Mouse (Mus musculus): ENCODE data around the gene Med6. TPM values are rescaled to one million over a fixed set of nuclear protein-coding genes. Genes with fewer than 3 reads are reported as not detected.

Gene Med6
- 10 to 100 TPM; 12.8 TPM for total RNA-seq (2021)
- long read RNA-seq, experiment 1, transcript Med6-204 (8 exons, 1,059 nt) = major isoform, 15 of 15 reads
- long read RNA-seq, experiment 1, partial matches to known transcripts = 0 of 15 reads
- long read RNA-seq, experiment 1, other reads (novel, unspliced or antisense) = 0 of 15 reads
- long read RNA-seq, experiment 2, transcript Med6-204 (8 exons, 1,059 nt) = major isoform, 10 of 12 reads
- long read RNA-seq, experiment 2, partial matches to known transcripts = 0 of 12 reads
- long read RNA-seq, experiment 2, other reads (novel, unspliced or antisense) = 2 of 12 reads

GRCm38 (mm10) chr12:81594902-81595671 is at the start of gene Med6:
Med6 (minus strand) TSS chr12:81595008.
- peak; percentile 93 for DNase-seq
- intact Hi-C loops (cut with DNase I; ENCODE audit: low total_unique reads) = no loop called here

- no peak for DNase-seq
- intact Hi-C loops (cut with DNase I; ENCODE audit: low total_unique reads) = no loop called here
These were observed 47.7 kb upstream of the Med6 start for GRCm38 (mm10) chr12:81642361-81643082.

- intact Hi-C loops (cut with DNase I; ENCODE audit: low total_unique reads) = no loop called here
- no peak for DNase-seq
These were observed 45.8 kb upstream of the Med6 start for GRCm38 (mm10) chr12:81640656-81641055.

GRCm38 (mm10) chr12:81633246-81633645 is 38.4 kb upstream of the Med6 start:
- intact Hi-C loops (cut with DNase I; ENCODE audit: low total_unique reads) = no loop called here
- no peak for DNase-seq

GRCm38 (mm10) chr12:81631661-81632401 is 37.0 kb upstream of the Med6 start:
- DNase-seq = no peak
- intact Hi-C loops (cut with DNase I; ENCODE audit: low total_unique reads) = no loop called here

GRCm38 (mm10) chr12:81630915-81631660 is 36.3 kb upstream of the Med6 start, which contains the start of gene Ttc9:
Ttc9 (plus strand) TSS chr12:81631249.
- peak; percentile 42 for DNase-seq

GRCm38 (mm10) chr12:81630520-81630914 is 35.7 kb upstream of the Med6 start:
- intact Hi-C loops (cut with DNase I; ENCODE audit: low total_unique reads) = no loop called here

More at GRCm38 (mm10) chr12:81630915-81631660, 36.3 kb upstream of the Med6 start, which contains the start of gene Ttc9:
- intact Hi-C loops (cut with DNase I; ENCODE audit: low total_unique reads) = no loop called here

GRCm38 (mm10) chr12:81628091-81628490 is 33.3 kb upstream of the Med6 start:
- intact Hi-C loops (cut with DNase I; ENCODE audit: low total_unique reads) = no loop called here

More at GRCm38 (mm10) chr12:81630520-81630914, 35.7 kb upstream of the Med6 start:
- peak; percentile 45 for DNase-seq

GRCm38 (mm10) chr12:81627426-81627825 is 32.6 kb upstream of the Med6 start:
- intact Hi-C loops (cut with DNase I; ENCODE audit: low total_unique reads) = no loop called here
- DNase-seq = no peak

More at GRCm38 (mm10) chr12:81628091-81628490, 33.3 kb upstream of the Med6 start:
- DNase-seq = no peak

GRCm38 (mm10) chr12:81626226-81626861 is 31.5 kb upstream of the Med6 start:
- intact Hi-C loops (cut with DNase I; ENCODE audit: low total_unique reads) = no loop called here
- DNase-seq = no peak

GRCm38 (mm10) chr12:81623377-81623776 is 28.6 kb upstream of the Med6 start:
- intact Hi-C loops (cut with DNase I; ENCODE audit: low total_unique reads) = no loop called here

GRCm38 (mm10) chr12:81619302-81619701 is 24.5 kb upstream of the Med6 start:
- DNase-seq = peak; percentile 36
- intact Hi-C loops (cut with DNase I; ENCODE audit: low total_unique reads) = loop anchor here (2.0 kb wide), 1 partner anchor 83 kb away; no protein-coding TSS in a partner anchor

More at GRCm38 (mm10) chr12:81623377-81623776, 28.6 kb upstream of the Med6 start:
- DNase-seq = no peak

GRCm38 (mm10) chr12:81616980-81617379 is 22.2 kb upstream of the Med6 start:
- intact Hi-C loops (cut with DNase I; ENCODE audit: low total_unique reads) = no loop called here
- DNase-seq = no peak

- intact Hi-C loops (cut with DNase I; ENCODE audit: low total_unique reads) = no loop called here
- DNase-seq = no peak
These were observed 21.0 kb upstream of the Med6 start for GRCm38 (mm10) chr12:81615807-81616206.

- intact Hi-C loops (cut with DNase I; ENCODE audit: low total_unique reads) = no loop called here
These were observed 14.6 kb upstream of the Med6 start for GRCm38 (mm10) chr12:81609445-81609844.

GRCm38 (mm10) chr12:81604995-81605784 is 10.4 kb upstream of the Med6 start:
- intact Hi-C loops (cut with DNase I; ENCODE audit: low total_unique reads) = no loop called here

More at GRCm38 (mm10) chr12:81609445-81609844, 14.6 kb upstream of the Med6 start:
- DNase-seq = no peak

GRCm38 (mm10) chr12:81596547-81597262 is 1.9 kb upstream of the Med6 start:
- intact Hi-C loops (cut with DNase I; ENCODE audit: low total_unique reads) = no loop called here
- no peak for DNase-seq

More at GRCm38 (mm10) chr12:81604995-81605784, 10.4 kb upstream of the Med6 start:
- no peak for DNase-seq
